Mouse (Mus musculus): ENCODE measurements around the gene Man1c1.
A peak's percentile ranks its signal among the peaks of the same experiment; 100 is the strongest.

Gene Man1c1

DNA sequence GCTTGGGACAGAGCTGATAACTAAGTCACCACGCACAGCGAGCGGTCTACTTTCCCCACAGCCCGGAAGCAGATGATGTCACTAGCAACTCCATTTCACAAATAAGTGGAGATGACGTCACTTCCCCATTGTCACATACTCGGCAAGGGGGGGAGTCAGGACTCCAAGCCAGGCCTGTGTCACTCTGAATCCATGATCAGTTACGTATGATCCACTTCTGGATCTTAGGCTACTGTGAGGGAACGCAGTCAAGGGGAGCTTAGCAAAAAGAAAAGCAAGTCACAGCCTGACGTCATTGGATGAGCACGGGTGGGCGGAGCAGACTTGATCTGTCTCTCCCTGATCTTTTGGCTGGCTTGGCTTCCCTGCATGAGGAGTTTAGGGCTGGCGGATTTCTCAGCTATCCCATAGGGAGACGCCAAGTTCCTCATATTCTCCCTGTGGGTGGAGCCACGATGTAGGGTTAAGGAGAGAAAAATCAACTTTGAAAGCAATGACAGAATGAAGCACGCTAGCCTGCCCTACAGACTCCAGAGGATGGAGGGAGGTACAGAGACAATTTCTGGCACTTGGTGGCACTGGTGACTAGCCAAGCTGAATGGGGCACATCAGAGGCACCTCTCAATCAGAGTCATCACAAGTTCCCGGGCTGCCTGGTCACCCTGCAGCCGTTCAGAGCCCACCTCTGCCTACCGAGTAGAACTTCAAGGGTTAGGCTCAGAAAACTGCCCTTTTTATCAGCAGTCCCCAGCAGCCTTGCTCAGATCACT lies 155.7 kb downstream of the Man1c1 start:
- no peak for DNase-seq (ENCODE audit: low spot score)

DNA sequence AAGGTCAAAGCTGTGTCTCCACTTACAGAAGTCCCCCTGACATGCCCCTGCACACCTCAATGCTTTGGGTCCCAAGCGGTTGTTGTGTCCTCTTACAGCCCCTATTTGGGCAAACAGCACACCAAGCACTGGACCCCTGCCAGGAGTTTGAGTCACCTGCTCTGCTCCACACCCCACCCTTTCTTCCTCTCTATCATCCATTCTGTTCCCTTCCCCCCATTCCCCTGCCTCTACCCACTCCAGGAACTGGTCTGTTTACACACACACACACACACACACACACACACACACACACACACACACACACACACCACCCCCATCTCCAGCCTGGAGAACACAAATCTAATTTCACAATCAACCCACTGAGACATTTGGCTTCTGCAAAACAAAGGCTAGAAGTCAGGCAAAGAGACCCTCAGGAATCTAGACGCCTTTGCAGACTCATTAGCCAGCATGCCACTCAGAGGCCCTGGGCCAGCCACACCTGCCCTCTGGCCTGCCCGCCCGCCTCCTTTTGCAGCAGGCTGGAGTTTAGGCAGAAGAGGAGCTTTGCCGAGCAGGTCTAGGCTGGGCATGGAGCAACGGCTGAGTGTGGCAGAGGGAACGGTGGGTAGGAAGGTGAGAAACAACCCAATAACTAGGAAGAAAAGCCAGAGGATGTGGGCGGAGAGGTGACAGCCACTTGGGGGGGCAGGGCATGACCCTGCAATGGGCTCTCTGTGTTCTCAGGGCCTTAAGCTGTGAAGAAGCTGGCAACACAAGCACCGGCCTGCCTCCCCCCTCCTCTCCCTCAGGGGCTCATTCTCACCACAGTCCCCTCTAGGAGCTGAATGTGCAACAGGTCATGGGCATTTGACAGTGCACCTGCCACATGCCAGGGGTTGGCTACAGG lies 157.0 kb downstream of the Man1c1 start:
- no peak for DNase-seq (ENCODE audit: low spot score)

DNA sequence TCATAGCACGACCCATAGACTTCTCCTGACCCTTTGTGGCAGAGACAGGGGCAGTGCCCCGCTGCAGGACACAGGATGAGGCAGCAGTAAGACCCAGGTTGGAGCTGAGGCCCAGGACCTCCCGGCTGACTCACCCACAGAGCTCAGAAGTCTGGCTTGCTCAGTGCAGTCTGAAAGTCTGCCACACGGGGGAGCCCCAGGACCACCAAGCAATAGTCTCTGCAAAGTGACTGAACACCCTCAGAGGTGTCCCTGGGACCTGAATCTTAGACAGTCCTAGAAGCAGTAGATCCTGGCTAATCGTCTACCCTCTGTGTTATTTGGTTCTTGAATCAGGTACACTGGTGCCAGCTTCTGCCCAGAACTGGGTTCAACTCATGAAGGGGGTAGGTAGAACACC lies 160.8 kb downstream of the Man1c1 start:
- peak; percentile 92 for DNase-seq (ENCODE audit: low spot score)

DNA sequence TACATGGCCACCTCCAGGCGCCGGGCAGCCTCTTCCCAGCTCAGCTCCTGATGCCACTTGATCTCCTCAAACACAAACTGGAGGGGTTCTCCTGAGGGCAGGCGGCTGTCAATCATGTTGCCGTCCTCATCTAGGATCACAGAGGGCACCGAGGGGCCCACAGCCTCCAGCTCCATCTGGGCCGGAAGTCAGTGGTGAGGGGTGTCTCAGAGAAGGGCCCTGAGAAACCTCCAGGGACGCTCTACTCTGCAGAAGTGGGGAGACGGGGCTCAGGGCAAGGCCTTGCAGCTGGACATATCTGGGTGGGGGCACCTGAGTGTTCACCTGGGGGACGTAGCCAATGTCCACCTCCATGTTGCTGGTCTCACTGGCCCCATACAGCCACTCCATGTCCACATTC lies 161.4 kb downstream of the Man1c1 start:
- DNase-seq (ENCODE audit: low spot score) = no peak

DNA sequence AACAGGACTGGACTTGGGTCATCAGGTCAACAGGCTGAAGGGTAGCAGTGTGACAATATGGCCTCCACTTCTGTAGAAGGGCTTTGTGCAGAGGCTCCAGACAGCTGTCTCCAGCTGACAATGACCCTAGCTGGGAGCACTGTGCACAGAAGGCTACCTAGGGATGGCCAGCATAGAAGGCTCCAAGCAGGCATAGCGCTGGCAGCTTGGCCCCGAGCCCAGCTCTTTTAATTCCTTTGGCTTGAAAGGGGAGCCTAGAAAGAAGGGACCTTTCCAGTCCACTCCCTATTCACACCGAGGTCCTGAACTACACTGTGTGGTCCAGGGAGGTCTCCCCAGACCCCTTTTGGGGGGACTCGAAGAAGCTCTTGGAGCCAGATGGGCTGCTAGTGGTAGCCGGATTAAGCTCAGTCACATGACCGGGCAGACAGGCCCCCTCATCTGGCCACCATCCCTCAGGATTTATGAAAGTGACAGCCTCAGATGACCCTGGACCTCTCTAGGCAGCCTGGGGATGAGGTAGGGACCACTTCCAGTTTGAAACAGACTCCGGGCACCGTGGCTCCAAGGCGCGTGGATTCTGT lies 165.0 kb downstream of the Man1c1 start:
- peak; percentile 5 for DNase-seq (ENCODE audit: low spot score)

DNA sequence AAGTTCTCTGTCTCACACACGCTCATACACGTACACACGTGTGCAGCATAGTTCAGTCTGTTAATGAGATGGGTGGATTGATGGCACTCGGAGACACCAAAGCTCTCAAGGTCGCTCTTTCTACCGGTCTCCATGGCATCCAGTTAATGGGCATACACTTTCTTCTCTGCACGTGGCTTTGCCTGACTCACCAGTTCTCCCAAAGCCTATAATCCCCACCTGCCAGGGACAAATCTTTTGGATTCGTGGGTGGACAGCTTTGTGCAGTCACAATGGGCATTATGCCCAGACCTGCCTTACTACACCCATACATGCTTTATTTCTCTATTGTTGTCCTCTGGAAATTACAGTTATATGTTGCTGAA lies 168.3 kb downstream of the Man1c1 start:
- no peak for DNase-seq (ENCODE audit: low spot score)

DNA sequence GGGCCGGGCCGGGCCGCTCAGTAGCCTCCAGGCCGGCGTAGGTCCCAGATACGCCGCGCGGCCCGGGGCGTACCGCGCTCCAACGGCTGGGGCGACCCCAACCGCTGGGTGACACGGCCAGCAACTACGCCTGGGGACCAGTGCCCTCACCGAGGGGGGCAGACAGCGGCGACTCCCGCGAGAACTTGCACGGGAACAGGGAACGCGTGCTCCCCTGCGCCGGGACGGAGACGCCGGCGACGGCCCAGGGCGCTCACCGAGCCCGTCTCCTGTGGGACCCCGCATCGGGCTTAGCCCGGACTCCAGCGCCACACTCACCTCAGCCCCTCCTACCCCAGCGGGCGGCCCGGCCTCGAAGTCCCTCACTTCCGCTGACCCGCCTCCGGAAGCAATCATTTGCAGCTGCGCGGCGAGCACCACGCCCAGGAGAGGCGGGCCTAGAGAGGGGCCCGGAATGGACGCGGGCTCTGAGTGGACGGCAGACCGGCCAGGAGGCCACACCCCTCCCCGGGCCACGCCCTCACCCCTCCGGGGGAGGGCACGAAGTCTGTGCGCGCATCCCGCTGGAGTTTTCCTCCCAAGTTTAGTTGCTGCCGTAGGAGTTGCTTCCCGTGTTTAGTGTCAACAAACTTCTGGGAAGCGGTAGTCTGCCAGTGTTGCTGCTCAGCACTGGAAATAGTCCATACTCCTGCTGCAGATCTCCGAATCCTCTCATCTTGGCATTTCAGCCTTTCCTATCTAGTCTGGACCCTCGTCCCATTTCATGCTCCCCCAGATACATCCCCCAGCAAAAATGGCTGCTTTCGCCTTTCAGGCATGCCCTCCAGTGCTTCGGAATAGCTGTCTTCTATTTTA lies 168.9 kb downstream of the Man1c1 start, which contains the start of gene Mtfr1l:
TSS of gene Mtfr1l (minus strand) at position 456 of the 855 bp plus-strand sequence.
- peak; percentile 98 for DNase-seq (ENCODE audit: low spot score)

DNA sequence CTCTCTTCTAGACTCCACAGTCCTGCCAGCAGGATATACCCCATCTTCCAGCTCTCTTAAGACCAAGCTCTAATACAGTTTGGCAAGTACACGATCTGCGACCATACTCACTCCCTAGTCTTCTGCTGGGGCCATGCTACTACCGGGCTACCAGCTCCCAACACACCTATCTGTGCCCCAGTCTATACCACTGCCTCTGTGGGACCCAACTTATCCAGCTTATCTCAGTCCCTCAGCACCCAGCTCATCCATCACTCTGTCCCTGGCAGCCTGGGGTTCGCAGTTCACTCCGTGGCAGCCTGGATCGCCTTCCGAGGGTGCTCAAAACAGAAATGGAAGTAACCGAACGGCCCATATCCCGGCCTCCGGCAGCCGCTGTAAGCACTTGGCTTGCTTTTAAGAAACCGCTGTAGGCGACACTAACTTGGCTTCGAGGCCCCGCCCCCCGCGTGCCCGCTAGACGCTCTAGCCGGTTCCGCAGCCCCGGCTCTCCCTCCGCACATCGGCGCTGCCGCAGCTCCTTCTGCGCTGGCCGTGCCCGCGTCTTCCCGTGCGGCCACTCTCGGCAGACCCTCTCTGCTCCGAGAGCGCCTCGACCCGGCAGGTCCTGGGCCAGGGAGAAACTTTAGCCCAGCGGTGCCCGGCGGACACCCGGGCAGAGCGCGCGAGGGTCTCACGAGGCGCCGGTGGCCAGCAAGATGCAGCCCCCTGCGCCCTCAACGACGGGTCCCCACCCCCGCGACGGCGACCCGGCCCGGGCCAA lies 169.8 kb downstream of the Man1c1 start:
- DNase-seq (ENCODE audit: low spot score) = peak; percentile 72

DNA sequence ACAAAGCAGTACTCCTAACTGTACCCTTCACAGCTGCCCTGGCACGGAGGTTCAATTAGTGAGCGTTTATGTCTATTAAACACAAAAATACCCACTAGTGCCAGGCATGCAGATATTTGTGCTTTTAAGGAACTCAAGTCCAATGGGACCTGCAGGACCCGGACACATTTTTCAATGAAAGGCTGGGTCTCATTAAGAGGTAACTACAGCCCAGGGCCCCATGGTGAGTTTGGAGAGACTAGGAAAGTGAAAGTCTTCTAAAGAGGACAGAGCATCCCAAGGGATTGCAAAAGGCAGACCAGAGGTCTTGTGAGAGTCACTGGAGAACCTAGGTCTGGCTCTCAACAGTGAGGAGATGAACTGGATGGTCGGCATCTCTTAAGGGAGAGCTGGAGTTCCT lies 170.7 kb downstream of the Man1c1 start:
- no peak for DNase-seq (ENCODE audit: low spot score)

DNA sequence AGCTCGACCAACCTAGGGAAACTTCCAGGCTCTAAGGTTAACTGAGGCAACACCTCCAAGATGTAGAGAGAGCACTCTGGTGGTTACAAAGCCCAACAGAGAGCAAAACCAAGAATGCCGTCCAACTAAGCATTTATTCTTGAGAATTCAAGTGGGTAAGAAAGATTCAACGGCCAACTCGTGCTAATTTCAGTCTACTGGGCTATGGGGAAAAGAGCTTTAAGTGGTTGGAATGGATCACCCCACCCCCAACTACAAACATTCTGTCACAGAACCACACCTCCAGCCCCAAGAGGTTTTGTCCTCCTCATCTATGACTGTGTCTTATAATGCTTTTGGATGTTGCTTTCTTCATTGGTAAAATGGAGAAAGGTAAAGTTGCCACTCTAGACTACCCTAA lies 171.2 kb downstream of the Man1c1 start:
- no peak for DNase-seq (ENCODE audit: low spot score)

DNA sequence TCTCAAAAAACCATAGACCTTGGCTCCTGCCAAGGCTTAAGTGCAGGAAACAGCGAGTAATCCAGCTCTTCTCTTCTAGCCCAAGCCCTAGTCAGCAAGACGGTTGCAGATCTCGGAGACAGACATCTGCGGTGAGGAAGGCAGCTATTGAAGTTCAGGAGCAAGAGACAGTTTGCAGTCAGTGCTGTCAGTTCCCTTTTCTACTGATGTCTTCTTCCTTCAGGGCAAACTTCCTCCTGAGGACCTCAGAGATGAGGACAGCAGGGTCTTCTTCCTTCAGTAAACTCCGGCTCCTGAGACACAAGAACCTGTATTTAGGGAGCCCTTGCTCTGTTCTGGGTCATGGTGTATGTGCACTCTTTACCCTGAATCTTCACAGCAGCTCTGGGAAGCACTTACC lies 177.9 kb downstream of the Man1c1 start:
- DNase-seq (ENCODE audit: low spot score) = no peak

DNA sequence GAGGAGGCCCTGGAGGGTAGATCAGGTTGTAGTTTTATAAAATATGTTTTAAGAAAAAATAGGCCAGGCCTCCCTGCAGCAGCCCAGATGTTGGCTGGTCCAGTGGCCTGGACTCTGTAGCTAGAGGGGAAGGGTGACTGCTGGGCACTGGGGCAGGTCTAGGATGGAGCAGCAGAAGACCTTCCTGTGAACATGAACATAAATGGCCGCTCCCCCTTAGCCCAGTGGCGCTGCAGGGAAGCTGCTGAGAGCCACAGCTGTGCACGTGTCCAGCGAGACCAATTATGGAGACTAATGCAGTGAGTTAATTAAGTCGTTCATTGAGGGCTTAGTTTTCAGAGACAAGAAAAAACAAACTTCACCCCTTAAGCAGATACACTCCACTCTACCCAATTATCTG lies 178.3 kb downstream of the Man1c1 start:
- DNase-seq (ENCODE audit: low spot score) = no peak

DNA sequence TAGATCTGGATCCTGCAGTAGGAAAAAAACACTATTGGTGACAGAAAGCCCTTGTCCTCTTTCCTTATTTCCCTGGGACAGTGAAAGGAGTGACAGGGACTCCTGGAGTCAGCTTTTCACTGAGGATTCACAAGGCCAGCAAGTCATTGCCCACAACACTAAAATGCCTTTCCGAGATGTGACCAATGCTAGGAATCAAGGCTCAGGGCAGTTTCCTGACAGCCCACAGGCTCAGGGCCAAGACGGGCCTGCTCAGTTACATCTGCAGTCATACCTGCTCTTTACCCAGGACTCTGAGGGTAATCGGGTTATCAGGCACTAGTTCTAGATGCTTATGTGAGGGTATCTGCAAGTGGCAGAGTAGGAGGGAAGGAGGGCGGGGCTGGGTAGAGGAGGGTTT lies 180.6 kb downstream of the Man1c1 start:
- no peak for DNase-seq (ENCODE audit: low spot score)

DNA sequence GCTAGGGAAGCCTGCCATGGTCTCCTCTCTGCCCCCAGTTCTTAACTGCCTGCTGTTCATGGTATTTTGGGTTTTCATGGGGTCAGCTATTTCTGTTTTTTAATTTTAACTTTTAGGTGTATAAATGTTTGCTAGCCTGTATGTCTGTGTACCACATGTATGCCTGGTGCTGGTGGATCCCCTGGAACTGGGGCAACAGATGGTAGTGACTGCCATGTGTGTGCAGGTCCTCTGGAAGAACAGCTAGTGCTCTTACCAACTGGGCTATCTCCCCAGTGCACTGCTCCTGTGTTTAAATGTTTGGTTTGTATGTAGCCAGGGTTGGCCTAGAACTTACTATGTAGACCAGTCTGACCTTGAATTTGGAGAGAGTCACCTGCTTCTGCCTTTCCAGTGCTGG lies 184.8 kb downstream of the Man1c1 start:
- no peak for DNase-seq (ENCODE audit: low spot score)

DNA sequence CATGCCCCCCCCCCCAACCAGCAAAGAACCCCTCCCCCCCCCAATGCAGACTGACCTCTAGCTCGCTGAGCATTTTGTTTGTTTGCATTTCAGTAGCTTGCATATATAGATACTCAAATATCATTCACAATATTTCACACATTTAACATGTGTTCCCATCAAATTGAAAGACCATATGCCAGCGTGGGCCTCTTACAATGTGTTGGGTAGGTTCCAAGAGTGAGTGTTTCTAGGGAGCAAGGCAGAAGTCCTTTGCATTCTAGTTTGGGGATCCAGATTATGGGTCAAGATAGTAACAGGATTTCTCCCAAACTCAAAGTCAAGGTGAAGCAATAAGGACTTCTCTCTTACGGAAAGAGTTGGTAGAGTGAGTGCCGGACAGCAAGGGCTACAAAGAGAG lies 185.5 kb downstream of the Man1c1 start:
- no peak for DNase-seq (ENCODE audit: low spot score)

DNA sequence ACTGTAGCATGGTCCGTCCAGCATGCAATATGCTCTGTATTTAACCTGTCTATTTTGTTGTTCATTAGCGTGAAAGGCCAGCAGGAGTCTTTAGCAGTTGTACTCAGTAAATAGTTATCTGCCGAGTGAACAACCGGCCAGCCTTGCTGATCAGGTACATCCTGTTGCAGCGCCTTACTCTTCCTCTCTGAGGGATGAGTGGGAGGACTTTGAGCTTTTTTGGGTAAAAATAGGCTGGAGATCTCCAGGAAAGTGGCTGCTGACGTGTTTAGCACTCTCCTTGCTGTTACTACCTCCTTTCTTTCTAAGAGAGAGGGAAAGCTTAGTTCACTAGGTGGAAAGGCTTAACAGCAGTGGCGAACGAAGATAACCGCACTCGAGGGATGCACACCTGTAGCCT lies 186.4 kb downstream of the Man1c1 start:
- no peak for DNase-seq (ENCODE audit: low spot score)

DNA sequence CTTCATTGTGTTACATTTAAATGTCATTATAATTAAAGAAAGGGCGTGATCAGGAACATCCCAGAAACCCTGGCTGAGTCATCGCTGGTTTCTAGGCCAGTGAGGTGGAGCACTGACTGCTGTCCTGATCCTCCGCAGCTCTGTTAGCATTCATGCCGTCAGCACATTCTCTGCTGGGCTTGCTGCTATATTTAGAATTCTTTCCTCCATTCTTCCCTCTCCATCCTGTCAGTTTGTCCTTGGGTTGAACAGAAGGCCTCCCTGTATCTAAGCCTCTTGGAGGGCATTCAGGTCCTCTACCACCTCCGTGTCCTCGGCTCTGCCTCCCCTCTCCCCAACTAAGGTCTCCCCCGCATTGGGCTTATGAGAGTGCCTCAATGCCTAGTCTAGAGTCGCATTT lies 187.1 kb downstream of the Man1c1 start:
- peak; percentile 30 for DNase-seq (ENCODE audit: low spot score)

DNA sequence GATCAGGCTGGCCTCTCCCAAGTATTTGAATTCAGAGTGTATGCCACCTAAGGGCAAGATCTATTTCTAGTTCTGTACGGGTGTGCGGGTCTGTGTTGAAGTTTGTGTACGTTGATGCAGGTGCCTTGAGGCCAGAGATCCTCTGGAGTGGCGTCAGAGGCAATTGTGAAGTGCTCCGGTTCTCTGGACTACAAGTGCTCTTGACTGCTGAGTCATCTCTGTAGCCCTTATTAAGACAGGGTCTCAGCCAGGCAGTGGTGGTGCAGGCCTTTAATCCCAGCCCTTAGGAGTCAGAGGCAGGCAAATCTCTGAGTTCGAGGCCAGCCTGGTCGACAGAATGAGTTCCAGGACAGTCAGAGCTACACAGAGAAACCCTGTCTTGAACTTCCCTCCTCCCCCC lies 188.5 kb downstream of the Man1c1 start:
- DNase-seq (ENCODE audit: low spot score) = no peak

DNA sequence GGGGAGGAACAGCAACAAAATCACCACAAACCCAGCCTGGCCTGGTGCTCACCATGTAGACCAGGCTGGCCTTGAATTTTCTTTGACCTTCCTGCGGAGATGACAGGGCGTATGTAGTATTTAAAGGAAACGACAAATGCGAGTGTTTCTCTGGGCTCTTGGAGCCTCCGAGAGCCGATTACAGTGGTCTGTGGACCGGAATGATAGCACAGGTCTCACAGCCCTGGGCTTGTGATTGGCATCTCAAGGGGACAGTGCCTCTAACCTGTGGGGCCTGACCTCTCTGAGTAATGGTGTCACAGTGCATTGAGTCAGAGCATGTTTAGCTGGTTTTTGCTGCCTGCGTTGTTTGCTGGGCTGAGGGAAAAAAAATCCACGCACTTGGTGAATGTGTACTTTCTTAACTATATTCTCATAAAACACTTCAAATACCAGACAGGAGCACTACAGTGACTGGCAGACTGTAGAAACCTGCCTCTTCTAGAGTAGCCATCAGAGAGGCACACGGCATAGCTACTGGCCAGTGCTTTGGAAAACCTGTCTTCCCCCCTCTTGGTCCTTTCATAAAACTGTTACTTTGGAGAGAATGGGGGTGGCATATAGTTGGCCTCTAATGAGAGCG lies 189.7 kb downstream of the Man1c1 start:
- DNase-seq (ENCODE audit: low spot score) = no peak

DNA sequence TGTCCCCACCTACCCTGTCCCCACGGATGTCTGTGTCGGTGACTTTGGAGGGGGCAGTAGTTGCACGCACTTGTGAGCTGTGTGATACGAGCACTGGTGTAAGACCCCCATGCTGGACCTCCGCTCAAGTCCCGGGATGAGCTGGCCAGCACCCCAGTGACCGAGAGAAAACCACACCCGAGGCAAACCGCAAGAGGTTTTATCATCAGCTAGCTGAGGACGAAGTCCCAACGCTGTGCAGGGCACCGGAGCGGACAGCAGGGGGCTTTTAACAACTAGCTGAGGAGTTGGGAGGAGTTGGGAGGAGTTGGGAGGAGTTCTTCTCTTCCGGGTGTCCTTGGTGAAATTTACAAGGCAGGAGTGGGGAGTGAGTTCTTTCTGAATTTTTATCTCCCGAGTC lies 191.3 kb downstream of the Man1c1 start:
- DNase-seq (ENCODE audit: low spot score) = peak; percentile 80

DNA sequence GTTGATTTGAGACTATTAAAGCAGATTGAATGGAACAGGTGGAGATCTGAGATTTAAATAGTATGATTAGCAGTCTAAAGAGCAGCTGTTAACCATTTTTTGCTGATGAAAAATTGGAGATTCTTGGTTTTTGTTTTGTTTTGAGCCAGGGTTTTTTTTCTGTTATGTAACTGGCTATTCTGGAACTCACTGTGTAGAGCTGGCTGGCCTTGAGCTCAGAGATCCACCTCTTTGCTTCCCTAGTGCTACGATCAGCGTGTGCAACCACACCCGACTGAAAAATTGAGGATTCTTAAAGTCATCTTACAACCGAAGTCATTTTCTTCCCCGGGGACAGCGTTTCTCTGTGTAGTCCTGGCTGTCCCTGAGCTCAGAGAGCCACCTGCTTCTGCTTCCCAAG lies 192.4 kb downstream of the Man1c1 start:
- DNase-seq (ENCODE audit: low spot score) = no peak
